Mouse (Mus musculus): Measurements from ENCODE around the gene Cisd3.

- TF ChIP-seq CTCF (IDR thresholded peaks at IDR 0.05), result no peak
- TF ChIP-seq EP300 (IDR thresholded peaks at IDR 0.05), result no peak
Measured at GRCm38 (mm10) chr11:97716021-97716420, 30.4 kb downstream of the Cisd3 start.

Data from lung, postnatal 0 days (tissue).